13 mouse cellular contexts compared by ENCODE assay signal in the genomic region with DNA sequence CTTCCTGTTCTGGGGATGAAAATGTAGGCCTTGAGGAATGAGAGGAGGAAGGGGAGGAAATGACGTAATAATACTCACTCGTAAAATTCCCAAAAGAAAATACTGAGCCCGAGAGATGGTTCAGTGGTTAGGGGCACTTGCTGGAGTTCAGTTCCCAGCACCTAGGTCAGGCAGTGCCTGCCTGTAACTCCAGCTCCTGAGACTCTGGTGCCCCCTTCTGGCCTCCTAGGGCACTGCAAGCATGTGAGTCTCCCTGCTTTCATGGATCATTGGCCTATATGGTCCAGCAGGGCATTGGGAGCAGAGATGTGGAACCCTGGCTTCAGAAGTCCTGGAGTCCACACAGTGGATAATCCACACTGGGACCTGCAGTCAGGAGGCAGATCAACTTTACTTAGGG. TPM values are rescaled to one million over a fixed set of nuclear protein-coding genes. Genes with fewer than 3 reads are reported as not detected.
DNase-seq lines count a peak whose midpoint lies in the region; ATAC-seq and TF ChIP-seq lines count a peak whose summit lies in the region.
"Had no signal": no experiment of that assay in that cellular context is flagged by ENCODE, and none has a peak within 500 bp of the region (broad histone marks: within the 10 kb centered on the region; RNA-seq: fewer than 3 reads in every experiment).

No protein-coding gene starts in this region.

- no peak overlapping the region for H3K9ac ChIP-seq in heart, postnatal 0 days (replicated peaks; ENCODE audit: low read depth, low read length)
- no peak overlapping the region for H3K9ac ChIP-seq in heart, embryonic 12.5 days
- no peak overlapping the region for H3K9ac ChIP-seq in lung, postnatal 0 days (replicated peaks; ENCODE audit: low read depth)
- no peak overlapping the region for H3K9ac ChIP-seq in MEL (ENCODE audit: control insufficient read depth, low read depth, low read length, poor library complexity, severe bottlenecking)
- H3K9ac ChIP-seq in liver, postnatal 0 days (replicated peaks) = no peak overlapping the region

- no peak overlapping the region for H3K27ac ChIP-seq in heart, postnatal 0 days (ENCODE audit: low read depth)
- H3K27ac ChIP-seq in heart, embryonic 12.5 days (ENCODE audit: poor library complexity, severe bottlenecking) = no peak overlapping the region
- H3K27ac ChIP-seq in lung, postnatal 0 days (ENCODE audit: low read length) = no peak overlapping the region
- no peak overlapping the region for H3K27ac ChIP-seq in MEL (ENCODE audit: control insufficient read depth, low read depth, low read length)
- no peak overlapping the region for H3K27ac ChIP-seq in liver, postnatal 0 days (ENCODE audit: low read depth)

- TF ChIP-seq EP300 in heart, postnatal 0 days (IDR thresholded peaks at IDR 0.05; ENCODE audit: low read depth) = no peak
- no peak for TF ChIP-seq EP300 in lung, postnatal 0 days (IDR thresholded peaks at IDR 0.05)
- TF ChIP-seq EP300 in MEL (IDR thresholded peaks at IDR 0.05; ENCODE audit: low read depth in 1 of 2, low read length in 2 of 2) = no peak
- TF ChIP-seq EP300 in liver, postnatal 0 days (IDR thresholded peaks at IDR 0.05; ENCODE audit: low read depth) = no peak

- no peak for DNase-seq in heart, postnatal 0 days (ENCODE audit: low spot score)
- no peak for DNase-seq in lung, postnatal 0 days (ENCODE audit: low spot score)
- no peak for DNase-seq in lung, postnatal 14 days
- peak; percentile 48 for DNase-seq in MEL (ENCODE audit: low read depth, low spot score)
- DNase-seq in liver, postnatal 0 days = peak; percentile 14
- DNase-seq in cerebellum, postnatal 14 days = no peak
- DNase-seq in cerebellum, adult 11 months = no peak
- DNase-seq: adrenal gland, adult 8-10 months; cerebellum, adult 11-12 months; kidney, adult 18-20 months; lung, adult 18-20 months had no signal

- 0 out of 2 replicates have a peak, but pooled peaks have one; percentile 10 for TF ChIP-seq CTCF in heart, postnatal 0 days (IDR thresholded peaks at IDR 0.05; ENCODE audit: low read depth)
- peak; percentile 41; the same call in 1 of the 2 replicates for TF ChIP-seq CTCF in lung, postnatal 0 days (IDR thresholded peaks at IDR 0.05)
- TF ChIP-seq CTCF in MEL (IDR thresholded peaks at IDR 0.05 in 2 of 3, conservative IDR thresholded peaks at IDR 0.05 in 1 of 3; ENCODE audit: control insufficient read depth in 1 of 3, insufficient read depth in 1 of 3, low read depth in 2 of 3, low read length in 3 of 3, poor library complexity in 1 of 3, severe bottlenecking in 1 of 3) = peak; percentile 65 to 87 (median 74)
- peak; percentile 60 for TF ChIP-seq CTCF in liver, postnatal 0 days (IDR thresholded peaks at IDR 0.05; ENCODE audit: low read depth)

- no peak overlapping the region for H3K4me2 ChIP-seq in heart, postnatal 0 days (ENCODE audit: low read depth, low read length)
- no peak overlapping the region for H3K4me2 ChIP-seq in heart, embryonic 12.5 days
- H3K4me2 ChIP-seq in lung, postnatal 0 days (replicated peaks; ENCODE audit: low read depth, low read length) = no peak overlapping the region
- no peak overlapping the region for H3K4me2 ChIP-seq in liver, postnatal 0 days (ENCODE audit: low read depth, low read length)

- no peaks in the 10 kb centered on the region for H3K79me2 ChIP-seq in MEL (ENCODE audit: control insufficient read depth, insufficient read depth, low read length, poor library complexity)

- H3K9me3 ChIP-seq in heart, postnatal 0 days (replicated peaks; ENCODE audit: control insufficient read depth, low read length) = peaks cover 7% of the 10 kb centered on the region; the same call in 1 of the 2 replicates
- H3K9me3 ChIP-seq in heart, embryonic 12.5 days (replicated peaks) = peaks cover 10% of the 10 kb centered on the region
- no peaks in the 10 kb centered on the region; the same call in 1 of the 2 replicates for H3K9me3 ChIP-seq in lung, postnatal 0 days (ENCODE audit: low read length)
- no peaks in the 10 kb centered on the region for H3K9me3 ChIP-seq in MEL (replicated peaks; ENCODE audit: insufficient read depth, low read length)
- H3K9me3 ChIP-seq in liver, postnatal 0 days (ENCODE audit: low read length) = no peaks in the 10 kb centered on the region

- H3K4me3 ChIP-seq in heart, postnatal 0 days (ENCODE audit: low read depth, low read length) = no peak overlapping the region
- no peak overlapping the region for H3K4me3 ChIP-seq in heart, embryonic 12.5 days
- H3K4me3 ChIP-seq in lung, postnatal 0 days (ENCODE audit: low read depth, low read length) = no peak overlapping the region
- H3K4me3 ChIP-seq in MEL (ENCODE audit: control insufficient read depth in 1 of 2, insufficient read depth in 1 of 2, low read depth in 2 of 2, low read length in 2 of 2) = no peak overlapping the region
- H3K4me3 ChIP-seq in liver, postnatal 0 days (ENCODE audit: low read depth, low read length) = no peak overlapping the region

- H3K36me3 ChIP-seq in heart, postnatal 0 days (replicated peaks; ENCODE audit: control insufficient read depth, insufficient read depth, low read length) = no peaks in the 10 kb centered on the region
- no peaks in the 10 kb centered on the region for H3K36me3 ChIP-seq in heart, embryonic 12.5 days
- no peaks in the 10 kb centered on the region for H3K36me3 ChIP-seq in lung, postnatal 0 days (ENCODE audit: insufficient read depth, low read length)
- H3K36me3 ChIP-seq in MEL (ENCODE audit: control insufficient read depth in 1 of 2, insufficient read depth in 2 of 2, low read length in 2 of 2) = no peaks in the 10 kb centered on the region
- no peaks in the 10 kb centered on the region for H3K36me3 ChIP-seq in liver, postnatal 0 days (replicated peaks; ENCODE audit: insufficient read depth, low read length)

- 95% methylated on average over 3 of the region's 3 CpGs for WGBS in heart, postnatal 0 days
- WGBS in heart, embryonic 12.5 days = 94% methylated on average over 3 of the region's 3 CpGs
- WGBS in lung, postnatal 0 days = 82% methylated on average over 3 of the region's 3 CpGs
- 84% methylated on average over 3 of the region's 3 CpGs for WGBS in liver, postnatal 0 days (ENCODE audit: insufficient replicate concordance)

- ATAC-seq in heart, postnatal 0 days (ENCODE audit: insufficient read depth, low read depth) = no peak
- no peak for ATAC-seq in heart, embryonic 12.5 days (ENCODE audit: insufficient number of reproducible peaks, low FRiP score)
- no peak for ATAC-seq in lung, postnatal 0 days
- ATAC-seq in liver, postnatal 0 days = no peak
- ATAC-seq: Patski had no signal

- H3K4me1 ChIP-seq in heart, postnatal 0 days (ENCODE audit: control insufficient read depth, insufficient read depth) = no peaks in the 10 kb centered on the region
- H3K4me1 ChIP-seq in heart, embryonic 12.5 days (replicated peaks) = peaks cover 22% of the 10 kb centered on the region
- no peaks in the 10 kb centered on the region for H3K4me1 ChIP-seq in lung, postnatal 0 days (ENCODE audit: insufficient read depth, low read depth, low read length)
- H3K4me1 ChIP-seq in MEL (ENCODE audit: control insufficient read depth in 1 of 2, insufficient read depth in 2 of 2, low read length in 2 of 2) = no peaks in the 10 kb centered on the region
- no peaks in the 10 kb centered on the region for H3K4me1 ChIP-seq in liver, postnatal 0 days (ENCODE audit: insufficient read depth)

- peak; percentile 77 for TF ChIP-seq RAD21 in MEL (IDR thresholded peaks at IDR 0.05; ENCODE audit: low read depth, low read length)

- no peak for TF ChIP-seq POLR2A in MEL (IDR thresholded peaks at IDR 0.05; ENCODE audit: control insufficient read depth in 1 of 2, insufficient read depth in 1 of 2, low read depth in 1 of 2, low read length in 2 of 2, poor library complexity in 1 of 2)

- no peaks in the 10 kb centered on the region for H3K27me3 ChIP-seq in heart, postnatal 0 days (ENCODE audit: control insufficient read depth, insufficient read depth, low read length)
- H3K27me3 ChIP-seq in heart, embryonic 12.5 days (replicated peaks) = peaks cover under 1% of the 10 kb centered on the region; the same call in 1 of the 2 replicates
- H3K27me3 ChIP-seq in lung, postnatal 0 days (replicated peaks; ENCODE audit: insufficient read depth, low read length) = no peaks in the 10 kb centered on the region
- H3K27me3 ChIP-seq in MEL (ENCODE audit: control insufficient read depth in 1 of 2, insufficient read depth in 2 of 2, low read length in 2 of 2) = no peaks in the 10 kb centered on the region
- H3K27me3 ChIP-seq in liver, postnatal 0 days (ENCODE audit: insufficient read depth, low read length) = no peaks in the 10 kb centered on the region
- H3K27me3 ChIP-seq: Patski had no signal

RNA-seq across cellular contexts. Expression of gene Nfam1, which starts 13.2 kb away (rescaled TPM):
- 0.38 and 0.54 TPM in 2 replicates for total RNA-seq in heart, postnatal 0 days (2014; rRNA removed; ENCODE audit: low replicate concordance)
- 0.99 and 1.2 TPM in 2 replicates for polyA plus RNA-seq in heart, postnatal 0 days (2015; fragmentation: Nextera tagmentation; extraction: Ambion mirVana)
- 1.7 and 1.9 TPM in 2 replicates for polyA plus RNA-seq in heart, embryonic 12.5 days (2016; fragmentation: Nextera tagmentation; extraction: Ambion mirVana)
- polyA plus RNA-seq in lung, postnatal 0 days (2015; fragmentation: Nextera tagmentation; extraction: Ambion mirVana) = 6.3 and 6.5 TPM in 2 replicates
- 4.8 and 7.4 TPM in 2 replicates for total RNA-seq in MEL (2012; rRNA removed)
- polyA plus RNA-seq in MEL (2012; ENCODE audit: insufficient read depth in 1 of 2, insufficient read length in 2 of 2, low read depth in 1 of 2, low replicate concordance in 2 of 2, missing spikeins in 1 of 2) = 10 to 100 TPM in 1 of 2 experiments, not detected in 1; 10.5 TPM
- polyA plus RNA-seq in liver, postnatal 0 days (2015; fragmentation: Nextera tagmentation; extraction: Ambion mirVana) = 9.4 and 10.4 TPM in 2 replicates
- polyA plus RNA-seq: Patski had no signal

RNA-seq across cellular contexts. Expression of gene Serhl, which starts 43.0 kb away (rescaled TPM):
- total RNA-seq in heart, postnatal 0 days (2014; rRNA removed; ENCODE audit: low replicate concordance) = 80.4 and 110 TPM in 2 replicates
- 81.6 and 84.0 TPM in 2 replicates for polyA plus RNA-seq in heart, postnatal 0 days (2015; fragmentation: Nextera tagmentation; extraction: Ambion mirVana)
- 58.9 and 68.8 TPM in 2 replicates for polyA plus RNA-seq in heart, embryonic 12.5 days (2016; fragmentation: Nextera tagmentation; extraction: Ambion mirVana)
- 50.9 and 53.9 TPM in 2 replicates for polyA plus RNA-seq in lung, postnatal 0 days (2015; fragmentation: Nextera tagmentation; extraction: Ambion mirVana)
- 19.5 and 19.6 TPM in 2 replicates for total RNA-seq in MEL (2012; rRNA removed)
- polyA plus RNA-seq in MEL (2012; ENCODE audit: insufficient read depth in 1 of 2, insufficient read length in 2 of 2, low read depth in 1 of 2, low replicate concordance in 2 of 2, missing spikeins in 1 of 2) = 10 to 100 TPM in 1 of 2 experiments, not detected in 1; 57.3 TPM
- 24.2 and 24.3 TPM in 2 replicates for polyA plus RNA-seq in liver, postnatal 0 days (2015; fragmentation: Nextera tagmentation; extraction: Ambion mirVana)

RNA-seq across cellular contexts. Expression of gene Tcf20, which starts 58.6 kb away (rescaled TPM):
- 36.7 and 43.6 TPM in 2 replicates for total RNA-seq in heart, postnatal 0 days (2014; rRNA removed; ENCODE audit: low replicate concordance)
- 3.0 TPM in 2 replicates for polyA plus RNA-seq in heart, postnatal 0 days (2015; fragmentation: Nextera tagmentation; extraction: Ambion mirVana)
- polyA plus RNA-seq in heart, embryonic 12.5 days (2016; fragmentation: Nextera tagmentation; extraction: Ambion mirVana) = 5.4 and 6.4 TPM in 2 replicates
- 6.1 and 7.3 TPM in 2 replicates for polyA plus RNA-seq in lung, postnatal 0 days (2015; fragmentation: Nextera tagmentation; extraction: Ambion mirVana)
- 84.9 and 91.8 TPM in 2 replicates for total RNA-seq in MEL (2012; rRNA removed)
- 10 to 100 TPM; 34.7 to 92.0 TPM for polyA plus RNA-seq in MEL (2012; ENCODE audit: insufficient read depth in 1 of 2, insufficient read length in 2 of 2, low read depth in 1 of 2, low replicate concordance in 2 of 2, missing spikeins in 1 of 2)
- 1.6 and 1.8 TPM in 2 replicates for polyA plus RNA-seq in liver, postnatal 0 days (2015; fragmentation: Nextera tagmentation; extraction: Ambion mirVana)

Comparison
In these comparisons a context has a peak if more than half of its experiments do, and no peak if none do; other contexts are left out.
1. DNase-seq: peak in MEL (single experiment) and liver, postnatal 0 days (single experiment); none in heart, postnatal 0 days (single experiment), lung, postnatal 0 days (single experiment), lung, postnatal 14 days (single experiment), cerebellum, postnatal 14 days (0 of 2) and cerebellum, adult 11 months (single experiment).
2. CTCF ChIP-seq: peak in every context shown above with its lines; median percentile 74 in MEL; 60 in liver, postnatal 0 days; 41 in lung, postnatal 0 days; 10 in heart, postnatal 0 days.